Mouse (Mus musculus) kidney, adult 18-20 months (tissue): ENCODE measurements around the gene Erbb3.

Source experiments
- DNase-seq: peaks from one replicate; pipeline ENCODE4 v3.0.0; 2021

The Erbb3 gene

DNA sequence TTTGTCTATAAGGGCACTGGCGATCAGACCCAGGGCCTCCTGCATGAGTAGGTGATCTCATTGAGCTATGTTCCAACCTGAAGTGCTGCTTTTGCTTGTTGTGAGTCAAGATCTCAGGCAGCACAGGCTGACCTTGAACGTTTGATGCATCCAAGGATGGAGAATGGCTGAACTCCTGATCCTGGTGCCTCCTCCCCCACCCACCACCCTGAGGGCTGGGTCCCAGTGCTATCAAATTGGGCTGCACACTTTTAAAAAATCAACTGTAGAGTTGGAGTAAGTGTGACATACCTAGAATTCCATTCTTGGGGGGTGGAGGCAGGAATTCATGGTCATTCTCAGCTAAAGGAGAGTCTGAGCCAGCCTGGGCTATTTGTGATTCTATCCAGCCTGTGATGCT is 17.0 kb upstream of the Erbb3 start:
- DNase-seq = no peak

DNA sequence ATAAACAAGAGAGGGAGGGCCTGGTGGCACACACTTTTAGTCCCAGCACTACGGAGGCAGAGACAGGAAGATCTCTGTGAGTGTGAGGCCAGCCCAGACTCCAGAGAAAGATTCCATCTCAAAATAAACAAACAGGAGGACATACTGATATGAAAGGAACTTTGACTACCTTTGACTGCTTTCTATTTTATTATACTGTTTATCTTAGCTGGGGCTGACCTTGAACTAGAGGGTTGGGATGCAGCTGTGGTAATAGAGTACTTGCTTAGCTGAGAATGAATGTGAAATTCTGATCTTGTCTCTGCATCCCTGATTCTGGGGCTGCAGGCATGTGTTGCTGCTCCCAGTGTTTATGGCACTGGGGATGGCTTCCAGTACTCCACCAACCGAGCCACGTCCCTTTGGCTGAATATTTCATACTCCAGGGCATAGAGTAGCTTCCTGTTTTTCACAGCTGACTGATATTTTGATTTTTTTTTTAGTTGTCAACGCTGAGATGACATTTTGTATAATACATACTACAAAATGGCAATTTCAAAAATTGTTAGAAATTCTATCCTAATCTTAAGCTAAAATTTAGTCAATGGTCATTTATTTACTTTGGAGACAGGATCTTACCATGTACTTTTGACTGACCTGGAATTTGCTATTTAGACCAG is 13.1 kb upstream of the Erbb3 start:
- no peak for DNase-seq

DNA sequence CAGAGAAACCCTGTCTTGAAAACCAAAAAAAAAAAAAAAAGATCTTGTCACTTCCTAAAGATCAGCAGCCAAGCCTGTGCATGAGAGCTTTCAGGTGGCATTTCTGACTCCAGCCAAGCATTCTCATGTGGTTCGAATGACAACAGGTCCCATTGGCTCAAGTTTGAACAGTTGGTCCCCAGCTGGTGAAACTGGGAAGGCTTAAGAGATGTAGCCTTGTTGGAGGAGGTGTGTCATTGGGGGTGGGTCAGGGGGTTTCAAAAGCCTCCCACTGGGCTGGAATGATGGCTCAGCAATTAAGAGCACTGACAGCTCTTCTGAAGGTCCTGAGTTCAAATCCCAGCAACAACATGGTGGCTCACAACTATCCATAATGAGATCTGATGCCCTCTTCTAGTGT is 12.0 kb upstream of the Erbb3 start:
- DNase-seq = no peak

DNA sequence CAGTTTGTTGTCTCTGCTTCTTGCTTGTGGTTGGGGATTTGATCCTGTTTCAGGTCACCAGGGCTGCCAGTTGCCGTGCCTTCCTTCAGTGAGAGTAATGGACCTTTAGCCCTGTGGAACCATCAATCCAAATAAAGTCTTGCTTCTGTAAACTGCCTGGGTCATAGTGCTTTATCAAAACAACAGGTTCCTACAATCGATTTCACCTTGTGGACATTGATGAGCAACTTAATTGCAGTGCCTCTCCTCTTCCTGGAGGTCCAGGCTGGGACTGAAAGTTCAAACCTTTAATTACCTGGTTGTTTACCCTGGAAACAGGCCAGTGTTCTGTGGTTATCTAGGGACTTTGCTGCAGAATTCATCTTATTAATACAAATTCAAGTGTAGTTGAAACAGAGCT is 9.0 kb upstream of the Erbb3 start:
- DNase-seq = no peak

GRCm38 (mm10) chr10:128592797-128593196 is 3.3 kb upstream of the Erbb3 start:
- no peak for DNase-seq

- DNase-seq = no peak
Measured at GRCm38 (mm10) chr10:128591436-128591835, 2.0 kb upstream of the Erbb3 start.

DNA sequence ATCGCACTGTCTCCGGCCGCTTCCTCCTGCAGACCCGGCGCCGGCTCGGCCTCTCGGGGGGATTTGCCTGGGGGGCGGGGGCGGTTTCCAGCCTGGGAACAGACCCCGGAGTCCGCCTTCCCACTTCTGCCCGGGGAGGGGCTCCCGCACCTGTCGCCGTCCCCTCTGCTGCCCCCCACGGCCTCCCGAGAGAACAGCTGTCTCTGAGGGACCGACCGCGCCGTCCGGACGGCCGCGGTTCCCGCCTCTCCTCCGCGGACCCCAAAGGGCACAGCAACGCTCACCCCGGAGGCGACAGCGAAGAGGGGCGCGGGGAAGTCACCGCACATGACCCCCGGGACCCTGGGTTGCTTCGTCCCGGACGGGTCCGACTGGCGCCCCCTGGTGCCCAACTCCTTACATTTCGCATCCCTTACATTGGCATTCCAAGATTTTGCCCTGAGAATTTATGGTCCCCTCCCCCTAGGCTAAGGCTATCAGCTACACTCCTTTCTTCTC is 790 bp upstream of the Erbb3 start:
- DNase-seq = peak; percentile 83

GRCm38 (mm10) chr10:128588775-128589463 is 533 bp downstream of the Erbb3 start:
- DNase-seq = peak; percentile 72

DNA sequence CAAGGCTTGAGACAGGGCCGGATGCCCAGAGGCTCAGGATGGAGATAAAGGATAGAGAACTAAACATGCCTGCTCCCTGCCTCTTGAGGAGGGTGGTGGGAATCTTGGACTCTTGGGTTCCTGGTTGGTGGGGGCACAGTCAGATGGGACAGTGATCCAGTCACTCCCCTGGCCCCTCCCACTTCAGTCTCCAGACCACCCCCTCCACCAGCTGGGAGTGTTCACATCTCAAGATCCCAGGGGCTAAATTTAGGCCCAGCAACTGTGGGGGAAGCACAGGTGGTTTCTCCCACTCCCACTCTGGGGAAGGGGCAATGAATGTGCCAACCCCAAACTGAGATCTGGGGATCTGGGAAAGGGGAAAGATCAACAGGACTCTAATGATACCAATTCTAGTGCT is 1.3 kb downstream of the Erbb3 start:
- DNase-seq = no peak

GRCm38 (mm10) chr10:128587697-128588096 is 1.8 kb downstream of the Erbb3 start:
- peak; percentile 76 for DNase-seq

DNA sequence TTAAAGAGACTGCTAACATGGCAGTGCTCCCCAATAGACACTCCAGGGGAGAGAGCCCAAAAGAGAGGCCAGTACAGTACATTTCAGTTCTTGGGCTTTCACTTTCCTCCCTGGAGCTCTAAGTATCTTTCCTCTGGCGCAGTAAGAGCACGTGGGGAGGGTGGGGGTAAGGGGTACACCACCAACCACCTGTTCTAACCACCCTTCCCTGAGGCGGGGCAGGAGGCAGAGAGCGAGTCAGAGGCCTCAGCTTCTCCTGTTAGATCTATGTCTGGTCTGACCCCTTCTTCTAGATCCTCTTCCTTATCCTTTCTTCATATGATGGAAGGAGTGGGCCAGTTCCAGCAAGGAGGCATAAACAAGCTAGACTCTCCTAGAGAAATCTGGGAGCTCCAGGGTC is 2.3 kb downstream of the Erbb3 start:
- DNase-seq = no peak

GRCm38 (mm10) chr10:128586546-128586945 is 2.9 kb downstream of the Erbb3 start:
- DNase-seq = no peak

DNA sequence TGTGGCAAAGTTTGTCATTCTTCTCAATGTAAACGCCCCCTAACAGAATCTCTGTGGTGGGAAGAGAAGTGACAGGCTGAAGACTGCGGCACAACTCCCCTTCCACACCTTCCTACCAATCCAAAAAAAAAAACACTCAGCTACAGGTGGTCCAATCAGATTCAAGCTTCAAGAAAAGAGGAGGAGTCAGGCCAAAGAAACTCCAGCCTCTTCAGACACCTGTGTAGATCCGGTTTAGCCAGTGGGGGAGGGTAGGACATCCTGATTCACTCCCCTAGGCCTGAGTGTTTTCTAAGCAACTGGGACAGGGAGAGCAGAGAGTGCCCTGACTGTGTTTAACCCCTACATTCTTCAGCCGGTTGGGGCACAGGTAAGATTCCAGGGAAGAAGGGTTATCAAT is 5.1 kb downstream of the Erbb3 start:
- DNase-seq = peak; percentile 65

DNA sequence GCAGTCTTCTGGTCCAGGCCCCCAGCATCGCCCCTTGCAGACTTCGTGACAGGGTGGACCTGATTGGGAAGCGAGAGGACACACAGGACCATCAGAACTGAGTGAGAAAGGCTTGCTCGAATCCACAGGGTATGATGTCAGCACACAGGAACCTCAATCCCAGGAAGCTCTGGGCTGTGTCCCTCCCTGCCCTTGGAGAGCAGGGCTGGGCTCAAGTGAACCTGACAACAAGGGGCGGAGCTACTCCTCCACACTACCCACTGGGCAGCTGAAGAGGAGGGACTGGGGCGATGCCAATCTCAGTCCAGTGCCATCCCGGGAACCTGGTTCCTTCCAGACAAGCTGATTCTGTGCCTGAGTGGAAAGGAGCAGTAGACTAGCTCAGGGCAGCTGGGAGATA is 5.8 kb downstream of the Erbb3 start:
- DNase-seq = peak; percentile 85

GRCm38 (mm10) chr10:128579731-128580130 is 9.7 kb downstream of the Erbb3 start:
- no peak for DNase-seq

DNA sequence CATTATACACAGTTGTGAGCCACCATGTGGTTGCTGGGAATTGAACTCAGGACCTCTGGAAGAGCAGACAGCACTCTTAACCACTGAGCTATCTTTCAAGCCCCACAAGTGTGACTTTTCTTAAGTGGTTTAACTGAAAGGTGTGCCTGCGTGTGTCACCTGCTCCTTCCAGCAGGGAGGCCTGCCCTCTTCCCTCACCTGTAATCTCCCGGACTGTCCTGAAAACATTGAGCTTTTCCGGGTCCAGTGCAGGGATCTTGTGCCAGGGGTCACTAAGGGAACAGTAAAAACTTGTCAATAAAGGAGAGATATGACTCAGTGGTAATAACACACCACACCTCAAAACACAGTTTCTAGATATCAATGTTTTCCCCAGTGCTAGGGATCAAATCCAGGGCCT is 10.2 kb downstream of the Erbb3 start:
- no peak for DNase-seq

DNA sequence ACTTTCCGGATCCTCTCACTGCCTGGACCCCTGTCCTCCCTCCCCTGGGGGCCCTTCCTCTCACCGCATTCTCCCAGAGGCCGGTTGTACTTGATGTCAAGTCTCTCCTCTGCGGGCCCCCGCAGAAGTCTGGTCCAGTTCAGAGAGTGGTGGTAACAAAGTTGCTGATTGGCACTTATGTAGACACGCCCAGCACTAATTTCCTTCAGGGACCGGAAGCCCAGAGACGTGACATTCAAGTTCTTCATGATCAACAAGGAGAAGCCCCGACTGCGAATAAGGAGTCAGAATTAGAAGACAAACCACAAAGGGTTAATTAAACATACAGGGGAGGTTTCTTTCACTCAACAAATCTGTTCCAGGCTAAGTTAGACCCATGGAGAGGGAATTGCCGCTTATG is 11.1 kb downstream of the Erbb3 start:
- no peak for DNase-seq

DNA sequence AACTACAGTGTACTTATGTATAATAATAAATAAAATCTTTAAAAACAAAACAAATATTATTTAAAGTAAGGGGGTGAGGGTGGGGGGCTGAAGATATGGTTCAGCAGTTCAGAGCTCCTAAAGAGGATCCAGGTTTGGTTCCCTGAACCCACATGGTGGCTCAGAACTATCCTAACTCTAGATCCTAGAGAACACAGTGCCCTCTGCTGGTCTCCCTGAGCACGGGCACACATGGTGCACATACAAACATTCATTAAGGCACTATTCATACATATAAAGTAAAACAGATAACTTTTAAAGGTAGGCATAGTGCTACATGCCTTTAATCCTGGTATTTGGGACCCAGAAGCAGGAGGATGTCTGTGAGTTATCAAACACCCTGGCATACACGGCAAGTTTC is 14.4 kb downstream of the Erbb3 start:
- DNase-seq = no peak

DNA sequence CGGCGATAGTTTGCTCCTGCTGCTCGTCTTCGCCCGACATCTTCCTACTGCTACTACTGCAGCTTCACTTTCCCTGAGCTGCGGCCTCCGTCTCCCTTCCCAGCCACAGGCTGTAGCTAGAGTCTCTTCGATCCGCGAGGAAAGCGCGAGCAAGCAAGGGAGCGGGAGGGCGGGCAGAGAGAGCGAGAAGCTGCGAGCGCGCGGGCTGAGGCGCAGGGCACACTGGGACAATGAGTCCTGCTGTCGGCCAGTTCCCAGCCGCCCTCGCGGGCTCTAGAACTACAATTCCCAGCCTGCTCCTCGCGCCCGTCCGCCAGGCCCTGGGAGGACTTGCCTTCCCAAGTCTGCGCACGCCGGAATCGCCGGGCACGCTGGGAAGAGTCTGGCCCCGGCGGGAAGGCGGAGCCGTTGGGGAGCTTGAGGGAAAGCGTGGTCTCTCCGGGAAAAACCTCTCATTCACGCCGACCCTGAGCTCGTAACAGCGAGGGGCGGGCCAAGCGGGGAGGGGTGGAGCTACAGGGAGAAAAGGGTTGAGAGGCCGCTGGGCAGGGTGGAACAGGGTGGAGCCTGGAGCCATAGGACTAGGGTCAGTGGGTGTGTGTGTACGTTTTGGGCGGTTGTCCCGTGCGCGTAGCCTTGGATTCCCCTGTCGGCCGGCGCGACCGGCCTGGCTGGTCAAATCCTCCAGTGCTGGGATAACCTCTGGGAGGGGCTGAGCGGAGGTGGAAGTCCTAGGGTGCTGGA is 23.5 kb downstream of the Erbb3 start, which contains the start of gene Pa2g4:
Gene Pa2g4, minus strand, starts transcription at position 200 of the 744 bp plus-strand sequence.
- DNase-seq = peak; percentile 97

GRCm38 (mm10) chr10:128565206-128565787 is 24.2 kb downstream of the Erbb3 start:
- DNase-seq = no peak

DNA sequence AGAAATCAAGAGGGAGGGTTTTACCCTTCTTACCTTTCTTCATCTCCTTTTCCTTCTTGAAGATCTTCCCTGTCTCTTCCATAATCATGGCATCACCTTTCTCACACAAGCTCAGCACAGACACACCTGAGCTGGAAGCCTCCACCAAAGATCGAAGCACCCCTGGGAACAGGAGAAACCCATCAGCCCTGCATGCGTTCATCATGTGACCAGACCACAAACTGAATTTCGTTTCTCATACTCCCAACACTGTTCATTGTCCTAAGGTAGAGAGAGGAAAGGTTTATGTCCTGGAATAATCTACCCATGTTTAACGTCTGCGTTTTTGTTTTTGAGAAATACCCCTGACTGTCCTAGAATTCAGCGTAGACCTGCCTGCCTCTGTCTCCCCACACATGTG is 25.9 kb downstream of the Erbb3 start:
- no peak for DNase-seq

- DNase-seq = no peak
Measured at GRCm38 (mm10) chr10:128556963-128557362, 32.5 kb downstream of the Erbb3 start.

DNA sequence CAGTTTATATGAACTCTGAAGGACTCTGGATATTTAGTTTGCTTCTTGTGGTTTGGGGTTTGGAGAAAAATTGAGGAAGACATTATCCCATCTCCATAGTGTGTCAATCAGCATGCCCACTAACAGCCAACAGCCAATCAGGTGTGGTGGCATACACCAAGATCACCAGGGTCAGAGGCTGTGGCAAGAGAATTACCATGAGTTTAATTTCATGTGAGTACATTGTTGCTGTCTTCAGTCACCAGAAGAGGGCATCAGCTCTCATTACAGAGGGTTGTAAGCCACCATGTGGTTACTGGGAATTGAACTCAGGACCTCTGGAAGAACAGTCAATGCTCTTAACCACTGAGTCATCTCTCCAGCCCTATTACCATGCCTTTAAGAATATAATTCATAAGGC is 33.2 kb downstream of the Erbb3 start:
- DNase-seq = no peak
